Mouse (Mus musculus): Measurements from ENCODE around the gene Shank1. TPM values are rescaled to one million over a fixed set of nuclear protein-coding genes. Genes with fewer than 3 reads are reported as not detected.
A peak's percentile ranks its signal among the peaks of the same experiment; 100 is the strongest.

Shank1 gene
- 1.5 and 1.7 TPM in 2 replicates for polyA plus RNA-seq (2015; fragmentation: Nextera tagmentation; extraction: Ambion mirVana)

DNA sequence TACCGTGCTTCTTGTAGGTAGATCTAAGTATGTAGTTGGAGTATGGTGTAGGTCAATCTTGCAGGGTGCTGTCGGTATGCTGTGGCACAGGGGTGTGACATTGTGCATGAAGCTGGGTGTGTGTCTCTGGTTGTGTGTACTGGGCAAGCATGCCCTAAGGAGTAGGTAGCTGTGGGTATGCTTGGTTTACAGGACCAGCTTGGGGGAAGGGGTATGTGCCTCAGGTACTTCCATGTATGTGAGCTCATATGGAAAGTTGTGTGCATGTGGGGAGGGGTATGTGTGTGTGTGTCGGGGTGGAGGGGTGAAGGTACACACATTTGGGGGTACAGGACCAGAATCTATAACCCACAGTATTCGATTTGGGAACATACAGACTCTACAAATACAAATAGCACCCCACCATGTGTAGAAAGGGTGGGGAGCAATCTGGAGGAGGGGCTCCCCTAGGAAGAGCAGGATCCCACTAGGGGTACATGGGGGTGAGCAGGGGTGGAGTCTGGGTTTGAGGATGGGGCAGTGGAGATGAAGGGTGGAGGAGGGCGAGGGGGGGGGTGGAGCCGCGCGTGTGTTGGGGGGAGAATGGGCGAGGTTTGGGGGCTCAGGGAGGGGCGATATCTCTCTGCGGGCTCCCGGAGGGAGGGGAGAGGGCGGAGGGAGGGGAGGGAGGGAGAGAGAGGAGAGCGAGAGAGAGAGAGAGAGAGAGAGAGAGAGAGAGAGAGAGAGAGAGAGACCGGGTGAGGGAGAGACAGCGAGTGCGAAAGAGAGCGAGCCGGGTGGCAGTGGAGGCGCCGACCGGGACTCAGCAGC, at the start of gene Shank1:
Shank1 (plus strand) TSS at position 779 of the 810 bp plus-strand sequence.
- Histone ChIP-seq H3K9ac (replicated peaks; ENCODE audit: low read length) (peak within 1 kb of the TSS; percentile 65), H3K9me3 (ENCODE audit: low read length) (no peaks in the 10 kb centered on the region), H3K4me3 (ENCODE audit: low read length) (peak within 1 kb of the TSS; percentile 51), H3K4me2 (replicated peaks; ENCODE audit: low read depth, low read length) (peak within 1 kb of the TSS; percentile 95), H3K36me3 (ENCODE audit: insufficient read depth, low read length) (no peaks in the 10 kb centered on the region), H3K27me3 (ENCODE audit: insufficient read depth, low read length) (peaks cover 10% of the 10 kb centered on the region; the same call in 1 of the 2 replicates), H3K4me1 (ENCODE audit: insufficient read depth, low read length) (peaks cover 35% of the 10 kb centered on the region), H3K27ac (ENCODE audit: low read length) (0 out of 2 replicates have a peak within 1 kb of the TSS, but pooled peaks have one; percentile 13)
- WGBS: 27% methylated on average over 9 of the region's 22 CpGs
- ATAC-seq (ENCODE audit: low FRiP score, low TSS enrichment): no peak

DNA sequence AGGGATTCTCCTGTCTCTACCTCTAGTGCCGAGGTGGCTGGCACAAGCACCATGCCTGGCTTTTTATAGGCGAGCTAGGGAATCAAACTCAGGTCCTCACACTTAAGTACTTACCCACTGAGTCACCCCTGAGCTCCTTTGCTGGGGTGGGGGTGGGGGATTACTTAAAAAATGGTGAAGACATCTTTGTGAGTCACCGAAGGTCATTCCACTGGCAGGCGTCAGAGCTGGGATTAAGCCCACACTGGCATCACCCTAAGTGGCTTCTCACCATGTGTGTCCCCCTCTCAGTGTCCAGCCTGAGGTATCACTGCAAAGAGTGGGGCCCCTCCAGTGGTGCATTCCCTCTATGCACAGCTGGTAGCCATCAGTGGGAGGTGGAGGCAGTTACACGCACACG, 49.6 kb upstream of the Shank1 start:
- ATAC-seq (ENCODE audit: low FRiP score, low TSS enrichment): no peak
- H3K36me3 ChIP-seq (ENCODE audit: insufficient read depth, low read length): no peaks in the 10 kb centered on the region
- 75% methylated on average over 6 of the region's 6 CpGs for WGBS
- H3K4me3 ChIP-seq (ENCODE audit: low read length): no peak overlapping the region
- no peak overlapping the region for H3K9ac ChIP-seq (replicated peaks; ENCODE audit: low read length)
- H3K4me1 ChIP-seq (ENCODE audit: insufficient read depth, low read length): 0 out of 2 replicates have a peak, but pooled peaks cover 4% of the 10 kb centered on the region
- no peaks in the 10 kb centered on the region for H3K9me3 ChIP-seq (ENCODE audit: low read length)
- H3K27ac ChIP-seq (ENCODE audit: low read length): no peak overlapping the region
- no peak overlapping the region for H3K4me2 ChIP-seq (replicated peaks; ENCODE audit: low read depth, low read length)
- peaks cover 16% of the 10 kb centered on the region for H3K27me3 ChIP-seq (ENCODE audit: insufficient read depth, low read length)

DNA sequence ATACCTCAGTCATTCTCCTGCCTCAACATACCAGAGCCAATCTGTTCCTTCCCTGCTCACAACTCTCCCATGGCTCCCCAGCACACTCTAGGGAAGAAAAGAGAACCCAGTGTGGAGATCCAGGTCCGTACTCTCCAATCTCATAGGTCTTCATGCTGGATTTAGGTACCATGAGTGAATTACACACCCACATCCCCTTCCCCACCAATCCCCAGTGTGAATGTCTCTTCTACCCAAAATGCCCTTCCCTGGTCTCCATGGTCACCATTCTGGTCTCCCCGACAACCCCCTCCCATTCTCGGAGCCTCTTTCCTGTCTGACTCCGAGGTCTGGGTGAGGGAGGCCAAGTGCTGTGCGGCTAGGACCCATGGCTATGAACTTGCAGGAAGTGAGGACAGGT, 48.9 kb upstream of the Shank1 start, which contains the start of gene Gm15517:
Gm15517 (plus strand) TSS at position 301 of the 400 bp plus-strand sequence.
- Histone ChIP-seq H3K27me3 (ENCODE audit: insufficient read depth, low read length) (peaks cover 16% of the 10 kb centered on the region), H3K36me3 (ENCODE audit: insufficient read depth, low read length) (no peaks in the 10 kb centered on the region), H3K4me1 (ENCODE audit: insufficient read depth, low read length) (0 out of 2 replicates have a peak, but pooled peaks cover 4% of the 10 kb centered on the region), H3K9ac (replicated peaks; ENCODE audit: low read length) (no peak within 1 kb of the TSS), H3K4me2 (replicated peaks; ENCODE audit: low read depth, low read length) (no peak within 1 kb of the TSS), H3K27ac (ENCODE audit: low read length) (no peak within 1 kb of the TSS), H3K9me3 (ENCODE audit: low read length) (no peaks in the 10 kb centered on the region), H3K4me3 (ENCODE audit: low read length) (no peak within 1 kb of the TSS)
- WGBS: 48% methylated on average over 5 of the region's 5 CpGs
- no peak for ATAC-seq (ENCODE audit: low FRiP score, low TSS enrichment)

DNA sequence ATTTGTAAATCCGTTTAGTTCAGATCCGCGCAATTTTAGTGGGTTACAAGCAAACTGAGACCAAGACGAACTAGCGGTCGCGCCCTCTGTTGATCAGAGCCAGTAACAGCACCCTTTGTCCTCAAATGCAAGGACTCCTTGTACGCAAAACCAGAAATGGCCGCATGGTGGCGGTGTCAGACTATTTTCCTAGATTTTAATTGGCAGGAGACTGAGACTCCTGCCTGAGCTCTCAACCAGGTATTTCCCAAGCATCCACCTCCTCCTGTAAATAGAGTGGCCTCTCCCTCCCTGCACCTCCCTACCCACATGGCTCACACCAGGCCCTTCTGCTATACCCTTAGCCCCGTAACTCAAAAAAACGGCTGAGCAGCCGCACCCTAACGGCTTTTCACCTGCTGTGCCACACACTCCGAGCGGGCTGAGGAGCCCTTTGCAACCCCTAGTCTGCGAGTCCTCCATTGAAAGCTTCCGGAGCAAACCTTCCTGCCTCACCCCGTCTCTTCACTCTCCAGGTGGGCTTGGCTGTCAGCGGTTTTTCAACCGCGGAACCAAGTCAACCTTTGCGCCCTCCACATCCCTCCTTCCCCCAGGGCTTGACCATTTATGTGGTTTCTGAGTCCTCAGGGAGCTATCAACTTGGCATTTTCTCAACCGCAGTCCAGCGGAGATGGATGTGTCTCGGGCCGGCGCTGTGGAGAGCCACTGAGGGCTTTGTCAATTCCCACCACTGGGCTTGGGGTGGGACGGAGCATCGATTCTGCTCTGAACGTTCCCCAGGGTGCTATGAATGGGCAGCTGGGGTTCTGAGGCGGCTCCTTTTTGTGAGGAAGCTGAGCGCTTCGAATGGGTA, 47.0 kb upstream of the Shank1 start:
- ATAC-seq (ENCODE audit: low FRiP score, low TSS enrichment): peak; percentile 50
- H3K27ac ChIP-seq (ENCODE audit: low read length): no peak overlapping the region
- no peaks in the 10 kb centered on the region for H3K36me3 ChIP-seq (ENCODE audit: insufficient read depth, low read length)
- H3K9ac ChIP-seq (replicated peaks; ENCODE audit: low read length): 0 out of 2 replicates have a peak overlapping the region, but pooled peaks have one; percentile 20
- peaks cover 16% of the 10 kb centered on the region for H3K27me3 ChIP-seq (ENCODE audit: insufficient read depth, low read length)
- 2% methylated on average over 34 of the region's 34 CpGs for WGBS
- peak overlapping the region; percentile 25 for H3K4me3 ChIP-seq (ENCODE audit: low read length)
- H3K4me1 ChIP-seq (ENCODE audit: insufficient read depth, low read length): 0 out of 2 replicates have a peak, but pooled peaks cover 4% of the 10 kb centered on the region
- no peaks in the 10 kb centered on the region for H3K9me3 ChIP-seq (ENCODE audit: low read length)
- H3K4me2 ChIP-seq (replicated peaks; ENCODE audit: low read depth, low read length): peak overlapping the region; percentile 51

DNA sequence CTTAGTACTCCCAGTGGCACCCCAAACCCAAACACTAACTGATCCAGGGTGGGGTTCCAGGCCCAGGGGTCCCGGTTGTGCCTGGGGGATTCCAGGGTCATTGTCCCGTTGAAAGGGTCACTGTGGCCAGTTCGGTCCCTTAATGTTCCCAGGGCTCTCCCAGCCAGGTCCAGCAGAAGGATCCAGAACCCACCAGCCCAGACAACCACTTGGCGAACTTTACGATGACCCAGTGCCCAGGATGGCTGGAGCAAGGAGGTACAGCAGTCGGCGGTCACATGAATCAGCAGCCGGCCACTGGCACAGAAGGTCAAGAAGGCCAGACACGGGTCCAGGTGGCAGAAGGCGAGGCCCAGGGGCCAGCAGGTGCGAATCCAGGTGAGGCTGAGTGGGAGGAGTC, 41.9 kb upstream of the Shank1 start:
- Histone ChIP-seq H3K36me3 (ENCODE audit: insufficient read depth, low read length) (no peaks in the 10 kb centered on the region), H3K4me3 (ENCODE audit: low read length) (no peak overlapping the region), H3K27me3 (ENCODE audit: insufficient read depth, low read length) (peaks cover 7% of the 10 kb centered on the region), H3K9ac (replicated peaks; ENCODE audit: low read length) (no peak overlapping the region), H3K9me3 (ENCODE audit: low read length) (no peaks in the 10 kb centered on the region), H3K27ac (ENCODE audit: low read length) (no peak overlapping the region), H3K4me1 (ENCODE audit: insufficient read depth, low read length) (0 out of 2 replicates have a peak, but pooled peaks cover 2% of the 10 kb centered on the region), H3K4me2 (replicated peaks; ENCODE audit: low read depth, low read length) (no peak overlapping the region)
- ATAC-seq (ENCODE audit: low FRiP score, low TSS enrichment): no peak
- 80% methylated on average over 11 of the region's 11 CpGs for WGBS

DNA sequence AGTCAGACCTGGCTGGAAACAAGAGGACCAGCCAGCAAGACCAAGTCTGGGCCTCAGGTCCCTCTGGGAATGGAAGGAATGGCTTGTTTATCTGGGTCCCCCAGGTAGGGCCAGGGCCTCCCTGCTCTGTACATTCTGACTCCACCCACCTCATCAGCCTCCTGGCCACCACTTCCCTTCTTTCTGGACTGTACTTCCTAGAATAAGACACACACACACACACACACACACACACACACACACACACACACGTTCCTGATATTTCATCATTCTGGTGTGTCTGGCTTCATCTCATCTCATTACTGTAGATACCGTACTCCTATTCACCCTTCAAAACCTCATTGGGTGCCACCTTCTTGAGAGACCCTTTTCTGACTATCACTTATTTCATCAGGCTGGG, 40.7 kb upstream of the Shank1 start:
- H3K36me3 ChIP-seq (ENCODE audit: insufficient read depth, low read length): no peaks in the 10 kb centered on the region
- peaks cover 6% of the 10 kb centered on the region for H3K27me3 ChIP-seq (ENCODE audit: insufficient read depth, low read length)
- no peak overlapping the region for H3K27ac ChIP-seq (ENCODE audit: low read length)
- no peak for ATAC-seq (ENCODE audit: low FRiP score, low TSS enrichment)
- H3K9me3 ChIP-seq (ENCODE audit: low read length): no peaks in the 10 kb centered on the region
- H3K9ac ChIP-seq (replicated peaks; ENCODE audit: low read length): no peak overlapping the region
- 86% methylated on average over 2 of the region's 2 CpGs for WGBS
- no peak overlapping the region for H3K4me3 ChIP-seq (ENCODE audit: low read length)
- no peaks in the 10 kb centered on the region for H3K4me1 ChIP-seq (ENCODE audit: insufficient read depth, low read length)
- H3K4me2 ChIP-seq (replicated peaks; ENCODE audit: low read depth, low read length): no peak overlapping the region

DNA sequence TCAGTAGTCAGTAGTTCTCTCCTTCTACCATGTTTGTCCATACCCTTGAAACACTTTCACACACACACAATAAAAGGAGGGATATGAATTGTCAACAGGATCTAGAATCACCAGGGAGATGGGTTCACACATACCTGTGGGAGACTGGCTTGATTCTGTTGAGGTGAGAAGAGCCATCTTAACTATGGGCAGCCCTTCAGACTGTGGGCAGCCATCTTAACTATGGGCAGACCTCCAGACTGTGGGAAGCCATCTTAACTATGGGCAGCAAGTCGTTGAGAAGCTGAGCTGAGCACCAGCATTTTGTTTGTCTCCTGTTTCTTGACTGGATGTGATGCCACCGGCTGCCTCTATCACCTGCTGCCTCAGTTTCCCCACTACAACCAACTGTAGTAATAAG, 38.7 kb upstream of the Shank1 start:
- Histone ChIP-seq H3K4me3 (ENCODE audit: low read length) (no peak overlapping the region), H3K27ac (ENCODE audit: low read length) (no peak overlapping the region), H3K9me3 (ENCODE audit: low read length) (no peaks in the 10 kb centered on the region), H3K4me2 (replicated peaks; ENCODE audit: low read depth, low read length) (no peak overlapping the region), H3K9ac (replicated peaks; ENCODE audit: low read length) (no peak overlapping the region), H3K36me3 (ENCODE audit: insufficient read depth, low read length) (no peaks in the 10 kb centered on the region), H3K27me3 (ENCODE audit: insufficient read depth, low read length) (peaks cover 3% of the 10 kb centered on the region; the same call in 1 of the 2 replicates), H3K4me1 (ENCODE audit: insufficient read depth, low read length) (no peaks in the 10 kb centered on the region)
- WGBS: 78% methylated on average over 2 of the region's 2 CpGs
- ATAC-seq (ENCODE audit: low FRiP score, low TSS enrichment): no peak

DNA sequence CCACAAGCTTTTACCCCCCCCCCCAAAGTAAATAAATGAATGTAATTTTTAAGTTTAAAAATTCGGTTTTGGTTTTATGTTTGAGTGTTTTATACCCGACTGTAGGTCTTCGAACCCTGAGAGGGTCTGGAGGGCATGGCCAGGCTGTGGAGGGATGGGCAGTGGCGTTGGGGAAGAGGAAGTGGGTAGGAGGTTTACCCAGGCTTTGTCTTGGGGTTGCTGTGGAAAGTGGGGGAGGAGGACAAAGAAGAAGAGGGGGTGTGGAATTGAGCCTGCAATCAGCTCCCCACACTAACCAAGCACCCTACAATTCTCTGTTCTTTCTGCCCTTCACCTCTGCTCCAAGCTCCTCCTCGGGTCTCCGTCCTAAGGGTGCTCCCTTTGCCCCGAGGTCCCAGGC, 37.5 kb upstream of the Shank1 start:
- Histone ChIP-seq H3K4me1 (ENCODE audit: insufficient read depth, low read length) (no peaks in the 10 kb centered on the region), H3K4me3 (ENCODE audit: low read length) (no peak overlapping the region), H3K4me2 (replicated peaks; ENCODE audit: low read depth, low read length) (no peak overlapping the region), H3K27ac (ENCODE audit: low read length) (no peak overlapping the region), H3K36me3 (ENCODE audit: insufficient read depth, low read length) (no peaks in the 10 kb centered on the region), H3K9ac (replicated peaks; ENCODE audit: low read length) (no peak overlapping the region), H3K9me3 (ENCODE audit: low read length) (no peaks in the 10 kb centered on the region), H3K27me3 (ENCODE audit: insufficient read depth, low read length) (peaks cover 3% of the 10 kb centered on the region; the same call in 1 of the 2 replicates)
- WGBS: 84% methylated on average over 7 of the region's 7 CpGs
- no peak for ATAC-seq (ENCODE audit: low FRiP score, low TSS enrichment)

DNA sequence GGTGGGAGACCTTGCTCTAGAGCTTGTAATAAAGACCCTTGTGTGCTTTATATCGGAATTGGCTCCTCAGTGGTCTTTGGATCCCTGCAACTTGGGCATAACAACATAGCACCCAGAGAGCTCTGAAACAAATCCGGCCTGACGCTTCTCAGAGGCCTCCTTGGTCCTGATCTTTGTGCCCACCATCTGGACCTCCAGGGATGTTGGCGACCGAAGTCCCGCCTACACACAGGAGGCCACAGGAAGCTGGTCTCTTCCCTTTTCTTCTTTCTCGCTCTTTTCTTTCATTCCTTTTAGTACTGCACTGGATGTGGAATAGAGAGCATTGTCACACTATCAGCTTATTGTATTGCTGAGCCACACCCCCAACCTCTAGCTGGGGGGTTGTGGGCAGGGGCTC, 36.6 kb upstream of the Shank1 start:
- H3K27ac ChIP-seq (ENCODE audit: low read length): no peak overlapping the region
- H3K36me3 ChIP-seq (ENCODE audit: insufficient read depth, low read length): no peaks in the 10 kb centered on the region
- H3K4me3 ChIP-seq (ENCODE audit: low read length): no peak overlapping the region
- no peak overlapping the region for H3K9ac ChIP-seq (replicated peaks; ENCODE audit: low read length)
- no peak for ATAC-seq (ENCODE audit: low FRiP score, low TSS enrichment)
- 0 out of 2 replicates have a peak, but pooled peaks cover 4% of the 10 kb centered on the region for H3K9me3 ChIP-seq (ENCODE audit: low read length)
- no peaks in the 10 kb centered on the region for H3K4me1 ChIP-seq (ENCODE audit: insufficient read depth, low read length)
- H3K27me3 ChIP-seq (ENCODE audit: insufficient read depth, low read length): peaks cover 3% of the 10 kb centered on the region; the same call in 1 of the 2 replicates
- 73% methylated on average over 7 of the region's 7 CpGs for WGBS
- no peak overlapping the region for H3K4me2 ChIP-seq (replicated peaks; ENCODE audit: low read depth, low read length)
